Mouse (Mus musculus): Measurements from ENCODE around the gene Slc5a10.

Gene Slc5a10

GRCm38 (mm10) chr11:61669492-61670490 lies 50.8 kb downstream of the Slc5a10 start:
- DNase-seq (ENCODE audit: low read depth, low spot score) = no peak

- no peak for DNase-seq (ENCODE audit: low read depth, low spot score)
These were observed 52.8 kb downstream of the Slc5a10 start for GRCm38 (mm10) chr11:61667782-61668181.

- no peak for DNase-seq (ENCODE audit: low read depth, low spot score)
These were observed 53.4 kb downstream of the Slc5a10 start for GRCm38 (mm10) chr11:61667248-61667647.

- no peak for DNase-seq (ENCODE audit: low read depth, low spot score)
These were observed 54.4 kb downstream of the Slc5a10 start for GRCm38 (mm10) chr11:61665991-61666799.

GRCm38 (mm10) chr11:61665401-61665800 lies 55.2 kb downstream of the Slc5a10 start:
- DNase-seq (ENCODE audit: low read depth, low spot score) = no peak

GRCm38 (mm10) chr11:61662189-61662588 lies 58.4 kb downstream of the Slc5a10 start:
- no peak for DNase-seq (ENCODE audit: low read depth, low spot score)

GRCm38 (mm10) chr11:61660806-61661392 lies 59.7 kb downstream of the Slc5a10 start:
- no peak for DNase-seq (ENCODE audit: low read depth, low spot score)

GRCm38 (mm10) chr11:61660001-61660400 lies 60.6 kb downstream of the Slc5a10 start:
- no peak for DNase-seq (ENCODE audit: low read depth, low spot score)

GRCm38 (mm10) chr11:61659011-61659858 lies 61.4 kb downstream of the Slc5a10 start:
- no peak for DNase-seq (ENCODE audit: low read depth, low spot score)

- no peak for DNase-seq (ENCODE audit: low read depth, low spot score)
These were observed 62.2 kb downstream of the Slc5a10 start for GRCm38 (mm10) chr11:61658360-61658922.

- DNase-seq (ENCODE audit: low read depth, low spot score) = no peak
These were observed 63.2 kb downstream of the Slc5a10 start for GRCm38 (mm10) chr11:61657432-61657831.

- DNase-seq (ENCODE audit: low read depth, low spot score) = no peak
These were observed 64.3 kb downstream of the Slc5a10 start for GRCm38 (mm10) chr11:61656148-61656850.

- no peak for DNase-seq (ENCODE audit: low read depth, low spot score)
These were observed 65.0 kb downstream of the Slc5a10 start for GRCm38 (mm10) chr11:61655649-61656048.

GRCm38 (mm10) chr11:61654786-61655311 lies 65.8 kb downstream of the Slc5a10 start:
- no peak for DNase-seq (ENCODE audit: low read depth, low spot score)

- DNase-seq (ENCODE audit: low read depth, low spot score) = no peak
These were observed 67.1 kb downstream of the Slc5a10 start for GRCm38 (mm10) chr11:61653568-61653967.

GRCm38 (mm10) chr11:61652686-61653447 lies 67.8 kb downstream of the Slc5a10 start, which contains the start of gene Grap:
Gene Grap (plus strand): TSS chr11:61653265.
- DNase-seq (ENCODE audit: low read depth, low spot score) = no peak

- DNase-seq (ENCODE audit: low read depth, low spot score) = no peak
These were observed 68.4 kb downstream of the Slc5a10 start for GRCm38 (mm10) chr11:61652216-61652615.

GRCm38 (mm10) chr11:61650470-61651265 lies 70.0 kb downstream of the Slc5a10 start:
- DNase-seq (ENCODE audit: low read depth, low spot score) = no peak

Measured in c-Kit-negative CD71-positive TER-119-positive erythroid progenitor cells, embryonic 14.5 days (primary cell).